Mouse (Mus musculus) olfactory bulb, adult 2 months (tissue): ENCODE measurements at regions not wholly inside any gene's neighbourhood (a gene's known extent, or its start where the extent isn't known, plus 50 kb on each side); places are given as distances from the start of the nearest gene placed in this dataset.

ENCODE experiments used
- CTCF ChIP-seq: fragments of 200-500 bp; IDR thresholded peaks from 2 replicates; pipeline ENCODE4 v1.5.1; 2012; ENCODE audit warnings: low read depth, mild to moderate bottlenecking, low read length, moderate library complexity; ENCODE audit not compliant: insufficient read depth
- POLR2A ChIP-seq: fragments of 200-500 bp; IDR thresholded peaks from 2 replicates; pipeline ENCODE4 v1.6.1; 2012; ENCODE audit warnings: mild to moderate bottlenecking, low read depth, low read length, moderate library complexity; ENCODE audit not compliant: insufficient read depth

DNA sequence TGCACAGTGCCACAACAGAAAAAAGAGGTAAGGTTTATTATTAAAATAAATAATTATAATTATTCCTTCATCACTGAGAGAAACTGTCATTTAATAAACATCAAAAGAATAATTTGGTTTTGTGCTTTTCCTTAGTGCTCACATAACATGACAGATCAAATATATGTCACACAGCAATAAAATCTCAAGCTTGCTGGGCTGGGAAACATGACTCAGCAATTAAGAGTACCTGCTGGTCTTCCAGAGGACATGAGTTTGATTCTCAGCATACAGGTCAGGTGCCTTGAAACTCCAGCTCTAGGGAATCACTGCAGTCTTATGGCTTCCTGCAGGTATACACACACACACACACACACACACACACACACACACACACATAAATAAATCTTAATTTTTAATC is 208.3 kb upstream of the Zfp770 start:
- TF ChIP-seq CTCF (no peak), POLR2A (no peak)
